Mouse (Mus musculus) ES-E14 (cell line): ENCODE results near the gene Lamc2.

ENCODE experiments used
- CHD2 ChIP-seq: IDR thresholded peaks from 2 replicates; pipeline ENCODE4 v1.6.1; 2014; ENCODE audit warnings: mild to moderate bottlenecking, low read depth, low read length, inconsistent platforms
- HCFC1 ChIP-seq: IDR thresholded peaks from 2 replicates; pipeline ENCODE4 v1.6.1; 2012; ENCODE audit warnings: low read length, inconsistent platforms, borderline replicate concordance; ENCODE audit not compliant: insufficient read depth
- MAFK ChIP-seq: IDR thresholded peaks from 2 replicates; pipeline ENCODE4 v1.6.1; 2014; ENCODE audit warnings: mild to moderate bottlenecking, low read depth, low read length, inconsistent platforms; ENCODE audit not compliant: insufficient read depth
- ZC3H11A ChIP-seq: IDR thresholded peaks from 2 replicates; pipeline ENCODE4 v1.6.1; 2012; ENCODE audit warnings: low read depth, mild to moderate bottlenecking, inconsistent platforms, low read length, borderline replicate concordance
- ZNF384 ChIP-seq: IDR thresholded peaks from 2 replicates; pipeline ENCODE4 v1.6.1; 2012; ENCODE audit warnings: low read depth, low read length, inconsistent platforms

DNA sequence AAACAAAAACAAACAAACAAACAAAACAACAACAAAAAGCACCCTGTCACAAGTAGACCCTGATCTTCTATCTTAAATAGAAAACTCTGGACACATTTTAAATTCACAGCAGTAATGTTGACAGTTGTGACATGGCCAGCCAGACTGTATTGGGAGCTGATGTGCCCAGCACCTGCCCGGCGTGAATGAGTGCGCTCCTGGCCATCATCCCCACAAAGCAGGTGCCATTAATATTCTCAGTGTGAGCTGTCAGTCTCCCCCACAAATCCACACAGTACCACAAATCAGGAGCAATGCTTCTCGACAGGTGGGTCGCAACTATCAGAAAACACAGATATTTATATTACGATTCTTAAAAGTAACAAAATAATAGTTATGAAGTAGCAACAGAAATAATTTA is 6.7 kb upstream of the Lamc2 start:
- TF ChIP-seq MAFK (no peak), ZC3H11A (no peak), HCFC1 (no peak), ZNF384 (no peak), CHD2 (no peak)
